Mouse (Mus musculus) embryonic facial prominence, embryonic 11.5 days (tissue): ENCODE measurements around the gene Zfr2. TPM values are rescaled to one million over a fixed set of nuclear protein-coding genes. Genes with fewer than 3 reads are reported as not detected.

ENCODE experiments used
- ATAC-seq: fragments of 200-750 bp; cut with Nextera tagmentation; replicated peaks from 2 replicates; pipeline ENCODE4 v1.8.0; 2017; ENCODE audit warnings: low read depth; ENCODE audit not compliant: insufficient number of reproducible peaks, low FRiP score, low TSS enrichment
- DNase-seq: peaks from one replicate; pipeline ENCODE4 v3.0.0-alpha.2; 2015; ENCODE audit warnings: low spot score
- H3K27ac ChIP-seq: fragments of 300-500 bp; sonication (generic); replicated peaks from 2 replicates; pipeline ENCODE4 v1.5.1; 2014; ENCODE audit warnings: mild to moderate bottlenecking, low read depth, low read length, control low read depth
- H3K27me3 ChIP-seq: fragments of 300-500 bp; sonication (generic); 2 replicates; pipeline ENCODE4 v1.6.1; 2014; ENCODE audit warnings: mild to moderate bottlenecking, low read length, moderate library complexity, mixed read lengths; ENCODE audit not compliant: control insufficient read depth, insufficient read depth
- H3K36me3 ChIP-seq: fragments of 300-500 bp; sonication (generic); replicated peaks from 2 replicates; pipeline ENCODE4 v1.6.1; 2014; ENCODE audit warnings: low read depth, mild to moderate bottlenecking, low read length, moderate library complexity, mixed read lengths; ENCODE audit not compliant: control insufficient read depth, insufficient read depth
- H3K4me1 ChIP-seq: fragments of 300-500 bp; sonication (generic); 2 replicates; pipeline ENCODE4 v1.6.1; 2014; ENCODE audit warnings: low read length, mixed read lengths; ENCODE audit not compliant: control insufficient read depth, insufficient read depth
- H3K4me2 ChIP-seq: fragments of 300-500 bp; sonication (generic); 2 replicates; pipeline ENCODE4 v1.6.1; 2014; ENCODE audit warnings: low read depth, mild to moderate bottlenecking, control low read depth, low read length, moderate library complexity
- H3K4me3 ChIP-seq: fragments of 300-500 bp; sonication (generic); 2 replicates; pipeline ENCODE4 v1.5.1; 2014; ENCODE audit warnings: low read depth, low read length, control low read depth
- H3K9ac ChIP-seq: fragments of 300-500 bp; sonication (generic); replicated peaks from 2 replicates; pipeline ENCODE4 v1.6.1; 2014; ENCODE audit warnings: mild to moderate bottlenecking, control low read depth, low read length
- H3K9me3 ChIP-seq: fragments of 300-500 bp; sonication (generic); replicated peaks from 2 replicates; pipeline ENCODE4 v1.6.1; 2016; ENCODE audit warnings: mild to moderate bottlenecking, low read length, inconsistent platforms, mixed read lengths; ENCODE audit not compliant: control insufficient read depth
- WGBS: fragments of 180-500 bp; shearing (Covaris S2); extraction: QIAGEN DNeasy Blood & Tissue Kit; methylation state at CpG from one replicate; pipeline ENCODE4 v1.1.7; 2014; 5-methylcytosine and 5-hydroxymethylcytosine counted together
- polyA plus RNA-seq: library from polyadenylated mRNA; unstranded; fragments of >200 nt; fragmentation: Nextera tagmentation; extraction: Ambion mirVana; gene quantifications from 2 replicates; pipeline ENCODE4 v1.2.1, GENCODE M21; 2014

Zfr2 gene
- polyA plus RNA-seq, 1 experiment from 2014 or later, result 2.5 TPM

DNA sequence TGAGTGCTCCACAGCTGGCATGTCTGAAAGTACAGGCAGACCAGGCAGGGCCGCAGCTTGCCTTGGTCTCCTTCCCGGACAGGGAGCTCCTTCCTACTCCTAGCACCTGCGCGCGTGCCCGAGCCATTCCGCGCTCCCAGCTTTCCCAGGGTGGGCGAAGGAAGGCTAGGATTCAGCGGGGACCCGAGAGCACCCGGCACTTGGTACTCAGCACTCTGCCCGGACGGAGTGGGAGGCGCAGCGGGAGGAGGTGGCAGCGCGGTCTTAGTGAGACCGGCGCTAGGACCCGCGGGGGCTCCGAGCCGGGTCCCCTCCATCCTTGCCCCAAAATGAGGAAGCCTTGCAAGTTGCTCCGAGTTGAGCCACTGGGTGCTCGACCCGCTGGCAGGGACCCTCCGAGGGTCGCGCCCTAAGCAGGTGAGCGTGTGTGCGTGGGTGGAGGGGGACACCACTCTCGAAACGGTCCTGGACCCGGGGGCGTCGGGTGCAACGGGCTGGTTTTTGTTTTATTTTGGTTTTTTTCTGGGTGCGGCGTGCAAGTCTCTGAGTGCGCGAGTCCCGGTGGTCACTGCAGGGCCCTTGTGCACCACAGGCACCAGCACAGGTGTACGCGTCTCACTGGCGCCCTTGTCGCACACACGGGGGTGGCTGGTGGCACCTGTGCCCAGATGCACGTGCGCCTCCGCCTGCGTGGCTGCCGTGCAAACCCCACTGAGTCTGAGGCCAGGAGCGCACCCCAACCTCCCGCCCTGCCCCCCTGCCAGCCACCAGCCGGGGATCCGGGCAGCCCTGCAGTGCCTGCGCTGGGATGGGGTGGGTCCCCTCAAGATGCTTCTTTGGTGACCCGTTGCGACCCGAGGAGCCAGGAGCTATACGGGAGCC is 24.4 kb downstream of the Zfr2 start:
- no peaks in the 10 kb centered on the region for H3K36me3 ChIP-seq
- peak overlapping the region; percentile 84 for H3K4me2 ChIP-seq
- WGBS, result 1% methylated on average over 62 of the region's 62 CpGs
- peak; percentile 44 for DNase-seq
- no peaks in the 10 kb centered on the region for H3K9me3 ChIP-seq
- peak overlapping the region; percentile 42 for H3K4me3 ChIP-seq
- peak overlapping the region; percentile 53 for H3K9ac ChIP-seq
- no peak overlapping the region for H3K27ac ChIP-seq
- H3K4me1 ChIP-seq, result peaks cover 2% of the 10 kb centered on the region; the same call in 1 of the 2 replicates
- ATAC-seq, result no peak
- peaks cover 43% of the 10 kb centered on the region for H3K27me3 ChIP-seq

- DNase-seq, result no peak
- Histone ChIP-seq H3K4me3 (no peak overlapping the region), H3K27me3 (peaks cover 34% of the 10 kb centered on the region), H3K4me2 (no peak overlapping the region), H3K4me1 (no peaks in the 10 kb centered on the region; the same call in 1 of the 2 replicates), H3K9me3 (no peaks in the 10 kb centered on the region), H3K36me3 (no peaks in the 10 kb centered on the region), H3K27ac (no peak overlapping the region), H3K9ac (no peak overlapping the region)
- no peak for ATAC-seq
- WGBS, result 52% methylated on average over 19 of the region's 21 CpGs
These were observed 26.4 kb downstream of the Zfr2 start for GRCm38 (mm10) chr10:81259225-81259884.

GRCm38 (mm10) chr10:81261025-81261424 is 28.1 kb downstream of the Zfr2 start:
- Histone ChIP-seq H3K27me3 (peaks cover 34% of the 10 kb centered on the region), H3K9ac (no peak overlapping the region), H3K4me2 (no peak overlapping the region), H3K4me3 (no peak overlapping the region), H3K4me1 (no peaks in the 10 kb centered on the region; the same call in 1 of the 2 replicates), H3K9me3 (no peaks in the 10 kb centered on the region), H3K36me3 (no peaks in the 10 kb centered on the region), H3K27ac (no peak overlapping the region)
- DNase-seq (no peak), ATAC-seq (no peak)
- 83% methylated on average over 4 of the region's 4 CpGs for WGBS

DNA sequence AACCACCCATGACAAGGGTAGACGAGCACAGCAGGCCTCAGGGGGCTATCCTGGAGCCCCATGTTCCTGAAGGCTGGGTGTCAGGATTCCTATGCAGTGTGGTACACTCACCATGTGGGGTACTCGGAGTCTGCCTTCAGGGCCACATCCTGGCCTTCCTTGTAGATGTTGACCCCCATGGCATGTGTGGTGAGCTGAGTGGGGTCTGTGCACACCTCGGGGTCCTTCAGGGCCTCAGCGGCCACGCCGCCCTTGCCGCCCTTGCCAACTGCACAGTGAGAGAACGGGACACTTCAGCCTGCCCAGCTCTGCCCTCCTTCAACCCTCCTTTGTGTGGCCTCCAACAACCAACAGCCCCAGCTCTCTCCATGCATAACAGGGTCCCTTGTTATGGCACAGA is 32.6 kb downstream of the Zfr2 start:
- Histone ChIP-seq H3K4me2 (peak overlapping the region; percentile 48; the same call in 1 of the 2 replicates), H3K4me3 (peak overlapping the region; percentile 2; the same call in 1 of the 2 replicates), H3K36me3 (no peaks in the 10 kb centered on the region), H3K27ac (no peak overlapping the region), H3K4me1 (no peaks in the 10 kb centered on the region), H3K9ac (peak overlapping the region; percentile 27), H3K27me3 (no peaks in the 10 kb centered on the region), H3K9me3 (no peaks in the 10 kb centered on the region)
- DNase-seq (no peak), ATAC-seq (no peak)
- WGBS, result 98% methylated on average over 8 of the region's 8 CpGs

DNA sequence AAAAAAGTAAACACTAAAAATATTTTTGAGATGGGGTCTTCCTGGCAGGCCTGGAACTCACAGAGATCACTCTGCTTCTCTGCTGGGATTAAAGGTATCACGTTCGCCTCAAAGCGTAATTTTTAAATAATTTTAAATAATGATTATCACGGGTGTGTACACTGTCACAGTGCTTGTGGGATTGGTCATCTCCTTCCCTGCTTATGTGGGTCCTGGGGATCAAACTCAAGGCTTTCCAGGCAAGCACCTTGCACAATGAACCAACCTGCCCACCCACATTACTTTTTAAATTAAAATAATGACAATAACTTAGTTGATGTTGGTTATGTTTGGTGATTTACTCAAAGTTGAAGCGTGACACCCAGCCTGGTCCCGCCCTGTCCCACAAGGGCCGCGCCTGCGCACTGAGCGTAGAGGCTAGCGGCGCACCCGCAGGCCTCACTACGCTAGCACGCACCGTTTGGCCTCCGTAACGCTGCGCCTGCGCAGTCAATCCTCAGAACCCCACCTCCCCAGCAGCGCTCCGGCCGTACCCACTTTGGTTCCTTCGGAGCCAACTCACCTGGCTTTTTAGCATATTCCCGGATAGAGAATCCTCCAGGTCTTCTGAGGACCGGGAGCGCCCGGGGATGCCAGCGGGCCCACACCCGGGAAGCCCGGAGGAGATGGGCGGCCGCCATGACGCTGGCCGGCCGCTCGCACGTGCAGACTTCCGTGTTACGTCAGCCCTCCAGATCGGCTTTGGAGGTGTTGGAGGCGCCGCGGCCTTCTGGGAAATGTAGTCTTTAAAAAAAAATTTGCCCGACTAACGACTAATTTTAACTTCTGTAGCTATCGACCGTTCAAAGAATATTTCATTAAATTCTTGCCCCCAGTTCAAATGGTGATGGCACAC is 33.5 kb downstream of the Zfr2 start, which contains the start of the genes Mrpl54 and Apba3:
Gene Mrpl54, minus strand, starts transcription at position 724 of the 895 bp plus-strand sequence.
Gene Apba3, plus strand, starts transcription at position 750 of the 895 bp plus-strand sequence.
- Histone ChIP-seq H3K36me3 (peaks cover 2% of the 10 kb centered on the region), H3K27ac (no peak within 1 kb of the TSS; the same call in 1 of the 2 replicates), H3K4me2 (peak within 1 kb of the TSS; percentile 48), H3K4me3 (peak within 1 kb of the TSS; percentile 59), H3K9me3 (no peaks in the 10 kb centered on the region), H3K27me3 (no peaks in the 10 kb centered on the region), H3K4me1 (no peaks in the 10 kb centered on the region), H3K9ac (peak within 1 kb of the TSS; percentile 81)
- DNase-seq (peak; percentile 98), ATAC-seq (peak; percentile 87)
- under 1% methylated on average over 48 of the region's 48 CpGs for WGBS

DNA sequence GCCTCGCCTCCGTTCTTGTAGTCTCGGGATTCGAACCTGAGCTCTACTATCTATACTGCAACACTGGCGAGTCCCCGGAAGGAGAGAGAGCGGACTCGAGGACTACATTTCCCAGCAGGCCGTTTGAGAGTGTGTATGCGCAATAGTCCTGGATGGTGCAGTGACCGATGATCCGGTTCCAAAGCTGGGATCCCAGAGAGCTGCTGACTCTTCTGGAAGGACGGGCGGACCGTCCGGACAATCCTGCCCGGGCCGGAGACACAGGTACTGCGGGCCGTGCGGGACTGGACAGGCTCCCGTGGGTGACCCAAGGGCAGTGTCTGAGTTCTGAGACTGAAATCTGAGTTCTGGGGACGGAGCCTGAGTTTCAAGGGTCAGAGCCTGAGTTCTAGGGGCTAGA is 35.1 kb downstream of the Zfr2 start:
- no peaks in the 10 kb centered on the region for H3K27me3 ChIP-seq
- peak overlapping the region; percentile 54 for H3K4me3 ChIP-seq
- H3K9me3 ChIP-seq, result no peaks in the 10 kb centered on the region
- H3K36me3 ChIP-seq, result peaks cover 4% of the 10 kb centered on the region
- H3K4me1 ChIP-seq, result no peaks in the 10 kb centered on the region
- 5% methylated on average over 23 of the region's 23 CpGs for WGBS
- DNase-seq (peak; percentile 92), ATAC-seq (peak; percentile 27; the same call in 1 of the 2 replicates)
- H3K4me2 ChIP-seq, result peak overlapping the region; percentile 53
- no peak overlapping the region for H3K27ac ChIP-seq
- peak overlapping the region; percentile 71 for H3K9ac ChIP-seq

DNA sequence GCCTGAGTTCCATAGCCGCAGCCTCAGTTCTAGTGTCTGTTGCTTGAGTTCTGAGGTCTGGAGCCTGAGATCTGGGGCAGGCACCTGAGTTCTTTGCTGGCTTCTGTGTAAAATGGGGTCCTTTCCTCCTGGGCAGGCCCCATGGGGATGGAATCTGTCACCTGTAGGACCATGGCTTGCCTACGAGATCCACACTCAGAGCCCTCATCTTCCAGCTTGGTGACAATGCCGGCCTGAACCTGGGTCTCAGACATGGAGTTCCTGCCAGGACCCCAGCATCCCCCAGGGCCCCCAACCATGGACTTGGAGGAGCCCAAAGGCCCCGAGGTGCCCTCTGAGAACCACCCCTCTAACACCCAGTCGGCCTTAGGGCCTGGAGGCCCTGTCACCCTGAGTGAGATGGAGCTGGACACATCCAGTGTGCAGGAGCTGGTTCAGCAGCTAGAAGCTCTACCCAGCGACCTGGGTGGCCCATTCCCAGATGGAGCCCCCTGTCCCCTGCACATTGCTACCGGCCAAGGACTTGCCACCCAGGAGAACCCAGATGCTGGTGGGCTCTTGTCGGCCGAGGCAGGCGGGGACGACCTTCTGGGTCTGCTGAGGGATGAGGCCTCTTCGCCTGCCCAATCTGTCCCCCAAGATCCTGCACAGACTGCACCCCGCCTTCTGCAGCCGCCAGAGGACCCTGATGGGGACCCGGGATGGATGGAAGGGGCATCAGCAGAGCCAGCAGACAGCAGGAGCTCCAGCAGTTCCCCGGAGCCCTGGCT is 35.9 kb downstream of the Zfr2 start:
- Histone ChIP-seq H3K27ac (no peak overlapping the region), H3K4me3 (peak overlapping the region; percentile 54), H3K9me3 (no peaks in the 10 kb centered on the region), H3K4me1 (no peaks in the 10 kb centered on the region), H3K4me2 (peak overlapping the region; percentile 53), H3K36me3 (peaks cover 4% of the 10 kb centered on the region), H3K27me3 (no peaks in the 10 kb centered on the region), H3K9ac (peak overlapping the region; percentile 71)
- DNase-seq, result no peak
- WGBS, result 80% methylated on average over 16 of the region's 16 CpGs
- no peak for ATAC-seq
